Mouse (Mus musculus): Measurements from ENCODE around the gene Gng7. TPM values are rescaled to one million over a fixed set of nuclear protein-coding genes. Genes with fewer than 3 reads are reported as not detected.

Gng7 gene
- polyA plus RNA-seq, 1 experiment from 2014 or later, result 22.7 TPM

DNA sequence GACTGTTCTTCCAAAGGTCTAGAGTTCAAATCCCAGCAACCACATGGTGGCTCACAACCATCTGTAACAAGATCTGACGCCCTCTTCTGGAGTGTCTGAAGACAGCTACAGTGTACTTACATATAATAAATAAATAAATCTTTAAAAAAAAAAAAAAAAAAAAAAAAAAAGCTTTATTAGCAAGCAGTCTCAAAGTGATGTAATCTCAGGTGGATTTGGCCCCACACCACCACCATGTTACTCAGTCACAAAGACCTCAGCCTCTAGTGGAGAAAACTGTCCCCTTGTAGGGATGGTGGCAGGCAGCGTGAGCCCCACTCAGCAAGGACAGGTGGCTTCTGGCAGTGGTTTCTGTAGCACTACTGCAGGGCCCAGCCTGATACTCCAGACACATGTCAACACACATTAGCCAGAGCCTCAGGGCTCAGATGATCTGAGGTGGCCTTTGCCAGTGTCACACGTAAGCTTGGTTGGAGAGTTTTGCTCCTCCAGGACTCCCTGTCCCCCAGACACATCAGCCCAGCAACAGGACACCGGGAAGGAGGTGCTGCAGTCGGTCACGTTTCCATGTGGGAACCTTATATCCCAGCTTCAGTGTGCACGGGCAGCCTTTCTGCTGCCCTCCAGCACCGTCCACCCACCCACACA is 101.3 kb downstream of the Gng7 start:
- H3K27ac ChIP-seq (ENCODE audit: low read depth, low read length), result no peak overlapping the region
- ATAC-seq (ENCODE audit: low read depth), result no peak
- peaks cover 16% of the 10 kb centered on the region for H3K4me1 ChIP-seq (ENCODE audit: control insufficient read depth, insufficient read depth, low read length)
- 92% methylated on average over 7 of the region's 8 CpGs for WGBS
- no peak overlapping the region for H3K4me2 ChIP-seq (ENCODE audit: low read depth, low read length)
- H3K27me3 ChIP-seq (ENCODE audit: control insufficient read depth, insufficient read depth, low read length), result no peaks in the 10 kb centered on the region
- no peak overlapping the region for H3K9ac ChIP-seq (replicated peaks; ENCODE audit: low read depth, low read length)
- no peaks in the 10 kb centered on the region for H3K9me3 ChIP-seq (ENCODE audit: control insufficient read depth, low read length)
- no peak overlapping the region for H3K4me3 ChIP-seq (ENCODE audit: low read depth, low read length)
- peaks cover 20% of the 10 kb centered on the region for H3K36me3 ChIP-seq (ENCODE audit: control insufficient read depth, insufficient read depth, low read length)

DNA sequence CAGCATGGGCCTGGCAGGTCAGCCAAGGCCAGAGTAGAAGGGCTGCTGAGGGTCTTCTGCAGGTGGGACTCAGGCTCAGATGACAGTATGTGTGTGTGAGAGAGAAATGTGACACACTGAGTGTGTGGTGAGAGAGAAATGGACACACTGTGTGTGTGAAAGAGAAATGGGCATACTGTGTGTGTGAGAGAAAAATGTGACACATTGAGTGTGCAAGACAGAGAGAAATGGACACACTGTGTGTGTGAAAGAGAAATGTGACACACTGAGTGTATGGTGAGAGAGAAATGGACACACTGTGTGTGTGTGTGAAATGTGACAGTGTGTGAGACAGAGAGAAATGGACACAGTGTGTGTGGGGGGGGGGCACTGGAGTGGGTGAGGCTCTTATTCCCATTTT is 102.9 kb downstream of the Gng7 start:
- no peak for ATAC-seq (ENCODE audit: low read depth)
- H3K4me1 ChIP-seq (ENCODE audit: control insufficient read depth, insufficient read depth, low read length), result peaks cover 8% of the 10 kb centered on the region
- H3K27me3 ChIP-seq (ENCODE audit: control insufficient read depth, insufficient read depth, low read length), result no peaks in the 10 kb centered on the region
- H3K27ac ChIP-seq (ENCODE audit: low read depth, low read length), result no peak overlapping the region
- no peak overlapping the region for H3K4me2 ChIP-seq (ENCODE audit: low read depth, low read length)
- H3K36me3 ChIP-seq (ENCODE audit: control insufficient read depth, insufficient read depth, low read length), result peaks cover 33% of the 10 kb centered on the region
- no peak overlapping the region for H3K4me3 ChIP-seq (ENCODE audit: low read depth, low read length)
- H3K9ac ChIP-seq (replicated peaks; ENCODE audit: low read depth, low read length), result no peak overlapping the region
- H3K9me3 ChIP-seq (ENCODE audit: control insufficient read depth, low read length), result no peaks in the 10 kb centered on the region

DNA sequence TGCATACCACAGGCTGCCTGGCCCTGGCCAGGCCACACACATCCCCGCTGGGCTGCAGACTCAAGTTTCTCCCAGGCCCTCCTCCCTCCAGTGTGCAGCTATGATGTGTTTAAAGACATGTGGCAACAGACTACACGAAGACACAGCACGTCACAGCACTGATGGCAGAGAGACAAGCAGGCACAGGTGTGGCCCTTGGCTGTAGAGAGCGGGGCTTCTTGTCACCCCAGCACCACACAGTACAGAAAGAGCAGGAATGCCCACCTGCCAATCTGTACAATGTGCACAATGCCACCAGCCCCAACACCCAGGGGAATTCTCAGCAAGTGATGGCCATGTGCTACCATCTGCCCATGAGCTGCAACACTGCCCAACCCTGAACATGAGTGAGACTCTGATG is 103.4 kb downstream of the Gng7 start:
- Histone ChIP-seq H3K9ac (replicated peaks; ENCODE audit: low read depth, low read length) (no peak overlapping the region), H3K4me1 (ENCODE audit: control insufficient read depth, insufficient read depth, low read length) (peaks cover 5% of the 10 kb centered on the region), H3K36me3 (ENCODE audit: control insufficient read depth, insufficient read depth, low read length) (peaks cover 35% of the 10 kb centered on the region), H3K27ac (ENCODE audit: low read depth, low read length) (no peak overlapping the region), H3K4me2 (ENCODE audit: low read depth, low read length) (no peak overlapping the region), H3K27me3 (ENCODE audit: control insufficient read depth, insufficient read depth, low read length) (no peaks in the 10 kb centered on the region), H3K9me3 (ENCODE audit: control insufficient read depth, low read length) (no peaks in the 10 kb centered on the region), H3K4me3 (ENCODE audit: low read depth, low read length) (no peak overlapping the region)
- 91% methylated on average over 4 of the region's 4 CpGs for WGBS
- ATAC-seq (ENCODE audit: low read depth), result no peak

DNA sequence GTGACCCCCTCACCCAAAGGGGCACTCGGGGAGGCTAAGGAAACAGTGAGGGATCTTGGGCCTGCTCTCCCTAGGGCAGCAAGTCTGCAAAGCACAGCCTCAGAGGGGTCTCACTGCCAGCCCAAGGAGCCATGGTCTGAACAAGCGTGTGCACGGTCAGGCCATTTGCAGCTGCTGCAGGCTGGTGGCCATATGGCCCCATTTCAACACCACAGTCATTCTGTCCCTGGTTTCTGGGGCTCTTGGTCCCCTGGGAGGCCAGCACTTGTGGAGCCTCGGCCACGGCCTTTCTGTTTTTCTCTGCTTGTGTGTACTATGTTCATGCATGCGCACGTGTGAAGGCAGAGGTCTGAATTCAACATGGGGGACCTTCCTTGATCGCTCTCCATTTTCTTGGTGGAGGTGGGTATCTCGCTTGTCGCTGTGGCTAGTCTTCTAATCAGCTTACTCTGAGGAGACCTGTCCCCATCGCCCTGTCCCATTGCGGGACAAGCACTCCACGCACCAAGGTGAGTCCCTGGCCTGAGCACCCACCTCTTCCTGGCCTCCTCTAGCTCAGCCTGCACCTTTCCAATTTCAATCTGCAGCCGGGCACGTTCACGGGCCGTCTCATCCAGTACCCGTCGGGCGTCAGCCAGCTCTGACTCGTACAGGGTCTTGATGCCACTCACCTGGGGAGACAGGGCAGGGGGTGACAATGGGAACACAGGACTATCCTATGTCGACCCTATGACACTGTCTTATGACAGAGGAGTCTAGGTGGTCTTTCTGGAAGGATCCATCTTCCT is 105.2 kb downstream of the Gng7 start:
- Histone ChIP-seq H3K36me3 (ENCODE audit: control insufficient read depth, insufficient read depth, low read length) (peaks cover 50% of the 10 kb centered on the region), H3K9ac (replicated peaks; ENCODE audit: low read depth, low read length) (no peak overlapping the region)

DNA sequence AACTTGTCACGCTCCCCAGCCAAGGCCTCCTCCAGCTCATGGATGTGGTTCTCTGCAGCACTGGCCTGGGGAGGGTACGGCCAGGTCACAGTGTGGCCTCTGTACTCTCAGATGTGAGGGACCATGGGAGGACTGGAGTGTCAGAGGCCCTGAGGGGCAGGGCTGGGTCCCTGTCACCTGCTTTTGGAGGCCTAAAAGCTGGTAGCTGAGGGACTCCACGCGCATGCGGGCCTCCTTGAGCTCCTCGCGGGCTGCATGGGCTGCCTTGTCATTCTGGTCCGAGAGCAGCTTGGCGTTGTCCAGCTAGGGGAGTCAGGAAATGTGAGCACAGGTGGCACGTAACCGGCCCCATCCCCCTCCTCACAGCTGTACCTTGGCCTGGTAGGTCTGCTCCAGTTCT is 110.0 kb downstream of the Gng7 start:
- WGBS, result 92% methylated on average over 11 of the region's 11 CpGs
- Histone ChIP-seq H3K27ac (ENCODE audit: low read depth, low read length) (no peak overlapping the region; the same call in 1 of the 2 replicates), H3K9me3 (ENCODE audit: control insufficient read depth, low read length) (no peaks in the 10 kb centered on the region), H3K4me2 (ENCODE audit: low read depth, low read length) (no peak overlapping the region), H3K4me1 (ENCODE audit: control insufficient read depth, insufficient read depth, low read length) (peaks cover 5% of the 10 kb centered on the region), H3K27me3 (ENCODE audit: control insufficient read depth, insufficient read depth, low read length) (no peaks in the 10 kb centered on the region), H3K9ac (replicated peaks; ENCODE audit: low read depth, low read length) (no peak overlapping the region), H3K4me3 (ENCODE audit: low read depth, low read length) (no peak overlapping the region), H3K36me3 (ENCODE audit: control insufficient read depth, insufficient read depth, low read length) (peaks cover 66% of the 10 kb centered on the region)
- ATAC-seq (ENCODE audit: low read depth), result no peak

More for the DNA sequence above, 105.2 kb downstream of the Gng7 start:
- WGBS, result 93% methylated on average over 22 of the region's 22 CpGs
- H3K4me2 ChIP-seq (ENCODE audit: low read depth, low read length), result no peak overlapping the region
- H3K27ac ChIP-seq (ENCODE audit: low read depth, low read length), result no peak overlapping the region
- no peaks in the 10 kb centered on the region for H3K27me3 ChIP-seq (ENCODE audit: control insufficient read depth, insufficient read depth, low read length)
- no peak overlapping the region for H3K4me3 ChIP-seq (ENCODE audit: low read depth, low read length)
- H3K4me1 ChIP-seq (ENCODE audit: control insufficient read depth, insufficient read depth, low read length), result no peaks in the 10 kb centered on the region
- ATAC-seq (ENCODE audit: low read depth), result no peak
- no peaks in the 10 kb centered on the region for H3K9me3 ChIP-seq (ENCODE audit: control insufficient read depth, low read length)

DNA sequence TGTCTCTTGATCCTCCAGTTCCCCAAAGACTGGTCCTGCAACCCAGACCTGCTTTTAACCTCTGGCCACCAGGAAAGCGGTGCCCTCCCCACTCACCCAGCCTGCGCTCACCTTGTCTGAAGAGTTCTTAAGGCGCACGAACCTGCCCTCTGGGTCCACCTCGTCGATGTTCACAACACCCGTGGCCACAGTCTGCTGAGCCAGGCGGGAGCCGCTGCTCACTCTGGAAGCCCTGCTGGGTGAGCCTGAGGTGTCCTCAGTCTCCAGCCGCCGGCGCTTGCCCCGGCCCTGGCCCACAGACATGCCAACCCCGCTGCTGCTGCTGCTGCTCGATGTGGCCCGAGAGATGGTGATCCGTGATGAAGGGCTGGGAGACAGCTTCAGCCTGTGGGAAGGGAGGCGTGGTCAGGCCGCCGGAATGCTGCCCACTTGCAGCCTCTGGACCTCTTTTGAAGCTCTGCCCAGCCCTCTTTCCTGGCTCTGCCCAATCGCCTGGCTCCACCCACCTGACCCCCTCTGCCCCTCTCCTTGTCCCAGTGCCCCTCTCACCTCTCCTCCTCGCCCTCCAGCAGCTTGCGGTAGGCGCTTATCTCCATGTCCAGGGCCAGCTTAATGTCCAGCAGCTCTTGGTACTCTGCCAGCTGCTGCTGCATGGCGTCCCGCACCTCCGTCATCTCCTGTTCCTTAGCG is 110.6 kb downstream of the Gng7 start:
- Histone ChIP-seq H3K4me3 (ENCODE audit: low read depth, low read length) (no peak overlapping the region), H3K9me3 (ENCODE audit: control insufficient read depth, low read length) (no peaks in the 10 kb centered on the region), H3K27me3 (ENCODE audit: control insufficient read depth, insufficient read depth, low read length) (no peaks in the 10 kb centered on the region), H3K9ac (replicated peaks; ENCODE audit: low read depth, low read length) (no peak overlapping the region), H3K27ac (ENCODE audit: low read depth, low read length) (no peak overlapping the region), H3K4me1 (ENCODE audit: control insufficient read depth, insufficient read depth, low read length) (peaks cover 11% of the 10 kb centered on the region), H3K36me3 (ENCODE audit: control insufficient read depth, insufficient read depth, low read length) (peaks cover 63% of the 10 kb centered on the region), H3K4me2 (ENCODE audit: low read depth, low read length) (no peak overlapping the region)
- 87% methylated on average over 28 of the region's 28 CpGs for WGBS
- ATAC-seq (ENCODE audit: low read depth), result no peak

DNA sequence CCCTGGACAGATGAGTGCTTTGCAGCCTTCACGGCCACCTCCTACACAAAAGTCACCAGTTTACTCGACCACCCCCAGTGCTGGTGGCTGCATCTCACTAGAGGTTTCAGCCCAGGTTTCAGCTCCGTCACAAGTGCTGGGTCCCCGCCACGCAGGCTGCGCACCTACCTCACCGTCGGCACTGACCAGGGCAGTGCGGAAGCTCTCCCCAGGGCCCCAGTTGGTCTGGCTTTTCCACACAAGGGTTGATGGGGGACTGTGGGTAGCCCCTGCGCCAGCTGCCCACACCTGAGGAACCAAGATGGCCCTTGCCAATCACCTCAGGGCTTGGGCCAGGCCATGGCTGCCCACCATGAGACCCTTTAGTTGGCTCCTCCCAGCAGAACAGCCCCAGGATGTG is 111.5 kb downstream of the Gng7 start:
- no peak overlapping the region for H3K9ac ChIP-seq (replicated peaks; ENCODE audit: low read depth, low read length)
- WGBS, result 92% methylated on average over 10 of the region's 10 CpGs
- H3K4me1 ChIP-seq (ENCODE audit: control insufficient read depth, insufficient read depth, low read length), result peaks cover 14% of the 10 kb centered on the region
- no peaks in the 10 kb centered on the region for H3K9me3 ChIP-seq (ENCODE audit: control insufficient read depth, low read length)
- no peak overlapping the region for H3K4me2 ChIP-seq (ENCODE audit: low read depth, low read length)
- no peak overlapping the region for H3K4me3 ChIP-seq (ENCODE audit: low read depth, low read length)
- peaks cover 60% of the 10 kb centered on the region for H3K36me3 ChIP-seq (ENCODE audit: control insufficient read depth, insufficient read depth, low read length)
- H3K27me3 ChIP-seq (ENCODE audit: control insufficient read depth, insufficient read depth, low read length), result no peaks in the 10 kb centered on the region
- no peak overlapping the region for H3K27ac ChIP-seq (ENCODE audit: low read depth, low read length)
- no peak for ATAC-seq (ENCODE audit: low read depth)

DNA sequence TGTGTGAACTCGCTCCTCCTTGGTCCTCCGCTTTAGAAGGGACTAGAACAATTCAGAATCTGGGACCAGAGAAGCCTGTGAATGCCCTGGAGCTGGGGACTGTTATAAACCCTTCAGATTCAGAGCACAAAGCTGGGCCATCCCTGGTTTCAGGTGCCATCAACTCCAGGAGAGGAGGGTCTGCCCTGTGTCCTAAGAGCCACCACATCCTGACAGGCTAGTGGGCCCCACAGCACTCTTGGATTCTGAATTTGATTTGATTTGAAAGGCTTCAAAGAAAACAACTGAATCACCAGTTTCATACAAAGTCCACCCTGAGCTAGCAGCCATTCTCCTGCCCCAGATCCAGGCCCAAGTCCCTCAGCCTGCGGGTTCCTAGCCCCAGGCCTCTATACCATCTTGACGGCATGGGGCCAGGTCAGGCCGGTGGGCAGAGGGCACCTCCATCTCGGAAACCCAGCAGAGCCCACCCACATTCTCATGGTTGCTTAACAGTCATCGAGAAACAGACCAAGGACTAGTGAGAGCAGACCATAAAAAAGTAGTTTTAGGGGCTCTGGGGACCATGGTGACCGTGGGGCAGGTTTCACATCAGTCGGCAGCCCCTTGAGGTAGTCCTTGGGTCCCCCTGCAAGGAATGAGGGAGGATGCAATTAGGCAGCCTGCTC is 112.3 kb downstream of the Gng7 start:
- Histone ChIP-seq H3K36me3 (ENCODE audit: control insufficient read depth, insufficient read depth, low read length) (peaks cover 52% of the 10 kb centered on the region), H3K4me1 (ENCODE audit: control insufficient read depth, insufficient read depth, low read length) (peaks cover 19% of the 10 kb centered on the region), H3K9me3 (ENCODE audit: control insufficient read depth, low read length) (no peaks in the 10 kb centered on the region), H3K27ac (ENCODE audit: low read depth, low read length) (no peak overlapping the region), H3K9ac (replicated peaks; ENCODE audit: low read depth, low read length) (no peak overlapping the region), H3K27me3 (ENCODE audit: control insufficient read depth, insufficient read depth, low read length) (no peaks in the 10 kb centered on the region), H3K4me3 (ENCODE audit: low read depth, low read length) (no peak overlapping the region), H3K4me2 (ENCODE audit: low read depth, low read length) (no peak overlapping the region)
- WGBS, result 87% methylated on average over 9 of the region's 9 CpGs
- ATAC-seq (ENCODE audit: low read depth), result no peak

Data from neural tube, embryonic 14.5 days (tissue).